Mouse (Mus musculus) hindbrain, embryonic 14.5 days (tissue): ENCODE results near the gene Gm17617. TPM values are rescaled to one million over a fixed set of nuclear protein-coding genes. Genes with fewer than 3 reads are reported as not detected.
"Not testable (repeated sequence)": the region's sequence is repeated elsewhere in the genome, so short reads cannot be mapped to it uniquely, and the experiment has no call there.

Source experiments
- ATAC-seq: fragments of 200-750 bp; cut with Nextera tagmentation; 2 replicates; pipeline ENCODE4 v1.8.0; 2017; ENCODE audit warnings: moderate number of reproducible peaks, mild to moderate bottlenecking, moderate TSS enrichment, moderate library complexity; ENCODE audit not compliant: low FRiP score
- DNase-seq: peaks from one replicate; pipeline ENCODE4 v3.0.0-alpha.2; 2015; ENCODE audit warnings: low spot score
- H3K27ac ChIP-seq: fragments of 300-500 bp; sonication (generic); 2 replicates; pipeline ENCODE4 v1.5.1; 2014; ENCODE audit warnings: mild to moderate bottlenecking, moderate library complexity
- H3K27me3 ChIP-seq: fragments of 300-500 bp; sonication (generic); 2 replicates; pipeline ENCODE4 v1.6.1; 2014; ENCODE audit warnings: mild to moderate bottlenecking, low read length, mixed read lengths; ENCODE audit not compliant: control insufficient read depth, insufficient read depth
- H3K36me3 ChIP-seq: fragments of 300-500 bp; sonication (generic); replicated peaks from 2 replicates; pipeline ENCODE4 v1.6.1; 2014; ENCODE audit not compliant: control insufficient read depth, insufficient read depth
- H3K4me1 ChIP-seq: fragments of 300-500 bp; sonication (generic); replicated peaks from 2 replicates; pipeline ENCODE4 v1.6.1; 2014; ENCODE audit warnings: antibody characterized with exemption, low read length, mixed read lengths; ENCODE audit not compliant: control insufficient read depth, insufficient read depth
- H3K4me2 ChIP-seq: fragments of 300-500 bp; sonication (generic); replicated peaks from 2 replicates; pipeline ENCODE4 v1.6.1; 2014; ENCODE audit warnings: mild to moderate bottlenecking, moderate library complexity
- H3K4me3 ChIP-seq: fragments of 300-500 bp; sonication (generic); replicated peaks from 2 replicates; pipeline ENCODE4 v1.5.1; 2014; ENCODE audit warnings: mild to moderate bottlenecking, low read length
- H3K9ac ChIP-seq: fragments of 300-500 bp; sonication (generic); 2 replicates; pipeline ENCODE4 v1.6.1; 2014
- H3K9me3 ChIP-seq: fragments of 300-500 bp; sonication (generic); 2 replicates; pipeline ENCODE4 v1.6.1; 2016; ENCODE audit warnings: low read length; ENCODE audit not compliant: control insufficient read depth
- WGBS: fragments of 180-500 bp; shearing (Covaris S2); extraction: QIAGEN DNeasy Blood & Tissue Kit; methylation state at CpG from one replicate; pipeline ENCODE4 v1.1.7; 2014; 5-methylcytosine and 5-hydroxymethylcytosine counted together
- polyA plus RNA-seq: library from polyadenylated mRNA; unstranded; fragments of >200 nt; fragmentation: Nextera tagmentation; extraction: Ambion mirVana; gene quantifications from 2 replicates; pipeline ENCODE4 v1.2.1, GENCODE M21; 2014

Gm17617 gene
- polyA plus RNA-seq, 1 experiment from 2014 or later = not detected

DNA sequence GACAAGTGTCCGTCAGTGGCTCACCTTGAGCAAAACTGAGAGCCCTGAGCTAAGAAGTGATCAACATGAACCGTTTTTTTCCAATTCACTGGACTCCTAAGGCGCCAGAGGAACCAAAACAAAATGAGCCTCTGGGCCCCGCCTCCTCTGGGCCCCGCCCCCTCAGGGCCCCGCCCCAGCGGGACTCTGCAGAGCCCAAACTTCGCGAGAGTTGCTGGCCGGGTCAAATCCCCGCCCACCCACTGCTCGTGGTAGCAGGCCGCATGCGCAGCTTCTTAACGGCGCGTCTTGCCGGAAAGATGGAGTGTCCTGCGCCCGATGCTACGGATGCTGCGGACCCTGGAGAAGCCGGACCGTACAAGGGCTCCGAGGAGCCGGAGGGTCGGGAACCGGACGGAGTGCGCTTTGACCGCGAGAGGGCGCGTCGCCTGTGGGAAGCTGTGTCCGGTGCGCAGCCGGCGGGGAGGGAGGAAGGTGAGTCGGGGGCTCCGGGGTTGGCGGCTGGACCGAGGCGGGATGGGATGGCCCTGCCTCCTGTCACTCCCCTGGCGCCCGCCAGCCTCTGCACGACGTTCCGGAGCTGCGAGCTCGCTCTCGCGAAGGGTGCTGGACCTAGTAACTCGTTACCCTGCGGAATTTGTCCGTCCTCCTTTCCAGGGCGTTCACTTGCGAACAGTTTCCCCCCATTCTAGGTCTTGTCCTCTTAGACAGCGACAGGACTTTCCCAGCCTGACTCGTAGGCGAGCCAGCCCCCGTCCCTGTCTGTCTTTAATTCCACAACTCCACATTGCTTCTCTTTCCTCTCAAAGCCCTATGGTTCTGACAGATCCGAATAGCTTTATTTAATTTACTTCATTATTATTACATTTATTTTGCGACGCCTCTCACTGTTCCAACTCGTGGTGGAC lies 28.0 kb downstream of the Gm17617 start, which contains the start of gene Zfp346:
TSS of gene Zfp346 (plus strand) at position 267 of the 908 bp plus-strand sequence.
- Histone ChIP-seq H3K27me3 (no peaks in the 10 kb centered on the region), H3K27ac (peak within 1 kb of the TSS; percentile 79), H3K36me3 (peaks cover 12% of the 10 kb centered on the region), H3K9me3 (no peaks in the 10 kb centered on the region), H3K9ac (peak within 1 kb of the TSS; percentile 89), H3K4me3 (peak within 1 kb of the TSS; percentile 90), H3K4me1 (peaks cover 12% of the 10 kb centered on the region), H3K4me2 (peak within 1 kb of the TSS; percentile 72)
- ATAC-seq (peak; percentile 93), DNase-seq (peak; percentile 95)
- 1% methylated on average over 61 of the region's 66 CpGs for WGBS

DNA sequence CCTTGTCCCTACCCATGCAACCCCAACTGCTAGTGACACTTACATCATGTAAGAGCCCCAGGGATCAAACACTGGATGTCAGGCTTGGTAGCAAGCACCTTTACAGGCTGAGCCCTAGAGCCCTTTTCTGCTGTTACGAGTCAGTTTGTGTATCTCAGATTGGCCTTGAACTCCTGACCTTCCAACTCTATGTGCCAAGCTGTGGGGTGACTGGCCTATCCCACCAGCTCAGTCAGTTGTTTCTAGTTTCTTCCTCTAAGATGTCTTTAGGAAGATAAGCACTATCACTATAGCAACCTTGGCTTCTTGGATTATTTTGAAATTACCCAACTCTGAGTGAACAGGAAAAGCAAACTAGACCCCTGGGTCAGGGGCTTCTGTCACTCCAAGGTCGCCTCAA lies 30.0 kb downstream of the Gm17617 start:
- no peak for ATAC-seq
- 76% methylated on average over 2 of the region's 2 CpGs for WGBS
- Histone ChIP-seq H3K36me3 (peaks cover 12% of the 10 kb centered on the region), H3K9ac (no peak overlapping the region), H3K27ac (no peak overlapping the region), H3K4me1 (peaks cover 19% of the 10 kb centered on the region), H3K4me2 (no peak overlapping the region), H3K4me3 (no peak overlapping the region), H3K9me3 (no peaks in the 10 kb centered on the region), H3K27me3 (no peaks in the 10 kb centered on the region)
- DNase-seq = no peak

DNA sequence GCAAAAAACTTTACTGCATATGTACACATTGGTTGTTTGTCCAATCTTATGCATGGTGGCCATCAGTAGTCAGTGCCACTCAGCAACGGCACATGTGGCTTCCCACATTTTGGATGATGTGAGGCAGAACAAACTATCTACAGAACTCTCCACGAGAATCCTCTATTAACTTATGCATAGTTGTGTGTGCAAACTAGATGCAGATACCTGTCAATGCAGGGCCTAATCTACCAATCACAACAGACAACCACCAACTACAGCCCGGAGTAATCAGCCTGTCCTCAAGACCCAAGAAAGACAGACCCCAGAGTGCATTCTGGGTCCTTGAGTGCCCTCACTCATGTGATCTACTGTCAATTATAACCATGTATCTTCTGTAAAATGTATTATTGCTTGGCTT lies 31.0 kb downstream of the Gm17617 start:
- H3K4me3 ChIP-seq = no peak overlapping the region
- H3K27ac ChIP-seq = no peak overlapping the region
- H3K4me2 ChIP-seq = no peak overlapping the region
- H3K9me3 ChIP-seq = no peaks in the 10 kb centered on the region
- no peak for ATAC-seq
- H3K36me3 ChIP-seq = peaks cover 2% of the 10 kb centered on the region; the same call in 1 of the 2 replicates
- H3K27me3 ChIP-seq = no peaks in the 10 kb centered on the region
- 91% methylated on average over 3 of the region's 3 CpGs for WGBS
- peaks cover 19% of the 10 kb centered on the region for H3K4me1 ChIP-seq
- DNase-seq = no peak
- no peak overlapping the region for H3K9ac ChIP-seq

DNA sequence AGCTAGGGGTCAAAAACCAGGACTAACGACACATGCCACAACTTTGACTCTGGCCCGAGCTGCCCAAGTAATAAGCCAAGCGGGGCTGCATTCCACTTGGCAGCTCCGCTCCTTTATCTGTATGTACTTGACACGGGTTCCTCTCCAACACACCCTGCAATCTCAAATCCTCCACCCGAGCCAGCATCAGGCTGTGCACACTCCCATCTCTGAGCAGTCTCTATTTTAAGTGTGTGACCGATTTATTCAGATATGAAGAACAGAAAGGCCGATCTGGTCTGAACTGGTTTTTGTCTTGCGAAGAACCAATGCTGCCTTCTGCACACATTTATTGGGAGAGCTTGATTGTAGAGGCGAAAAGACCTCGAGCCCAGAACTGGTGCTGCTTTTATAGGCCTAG lies 31.7 kb downstream of the Gm17617 start:
- no peak overlapping the region for H3K27ac ChIP-seq
- no peaks in the 10 kb centered on the region for H3K27me3 ChIP-seq
- H3K4me1 ChIP-seq = peaks cover 16% of the 10 kb centered on the region
- H3K36me3 ChIP-seq = no peaks in the 10 kb centered on the region
- ATAC-seq (no peak), DNase-seq (no peak)
- 94% methylated on average over 11 of the region's 11 CpGs for WGBS
- H3K9me3 ChIP-seq = no peaks in the 10 kb centered on the region
- H3K4me3 ChIP-seq = no peak overlapping the region
- no peak overlapping the region for H3K9ac ChIP-seq
- no peak overlapping the region for H3K4me2 ChIP-seq

DNA sequence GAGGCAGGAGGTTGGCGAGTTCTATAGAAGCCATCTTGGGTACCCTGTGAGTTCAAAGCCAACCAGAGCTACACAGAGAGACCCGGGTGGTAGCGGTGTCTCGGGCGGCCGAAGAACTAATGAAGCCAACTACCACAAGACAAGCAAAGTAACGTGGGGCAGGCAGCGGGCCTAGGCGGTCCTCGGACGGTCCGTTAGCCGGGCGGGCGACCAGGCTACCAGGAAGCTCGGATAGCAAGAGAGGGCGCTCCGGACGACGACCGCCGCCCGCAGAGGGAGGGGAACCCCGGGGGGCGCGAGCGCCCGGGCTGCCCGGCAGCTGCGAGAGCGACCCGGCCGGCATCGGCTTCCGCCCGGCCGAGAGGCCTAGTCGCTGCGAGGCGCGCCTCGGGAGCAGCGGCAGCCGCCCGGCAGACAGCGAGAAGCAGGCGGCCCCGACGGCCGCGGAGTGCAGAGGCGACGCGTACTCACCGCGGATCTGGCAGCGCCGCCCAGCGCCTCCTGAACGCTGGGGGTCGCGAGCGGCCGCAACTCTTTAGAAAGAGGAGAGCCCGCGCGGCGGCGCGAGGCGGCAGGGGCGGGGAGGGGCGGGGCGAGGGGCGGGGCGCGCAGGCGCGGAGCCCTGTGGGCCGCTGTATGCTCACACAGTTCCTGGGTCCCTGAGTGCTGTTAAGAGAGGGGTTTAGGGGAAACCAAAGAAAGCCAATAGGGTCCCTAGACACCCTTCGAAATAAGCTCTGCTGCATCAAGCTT lies 33.4 kb downstream of the Gm17617 start, which contains the start of gene Uimc1:
TSS of gene Uimc1 (minus strand) at position 575 of the 753 bp plus-strand sequence.
- H3K4me3 ChIP-seq = peak within 1 kb of the TSS; percentile 67
- H3K4me1 ChIP-seq = peaks cover 6% of the 10 kb centered on the region
- 1% methylated on average over 59 of the region's 81 CpGs for WGBS
- ATAC-seq = peak; percentile 95
- H3K27me3 ChIP-seq = no peaks in the 10 kb centered on the region
- H3K27ac ChIP-seq = peak within 1 kb of the TSS; percentile 72
- H3K4me2 ChIP-seq = peak within 1 kb of the TSS; percentile 58
- H3K36me3 ChIP-seq = no peaks in the 10 kb centered on the region
- peak; percentile 84 for DNase-seq
- no peaks in the 10 kb centered on the region for H3K9me3 ChIP-seq
- H3K9ac ChIP-seq = peak within 1 kb of the TSS; percentile 77

DNA sequence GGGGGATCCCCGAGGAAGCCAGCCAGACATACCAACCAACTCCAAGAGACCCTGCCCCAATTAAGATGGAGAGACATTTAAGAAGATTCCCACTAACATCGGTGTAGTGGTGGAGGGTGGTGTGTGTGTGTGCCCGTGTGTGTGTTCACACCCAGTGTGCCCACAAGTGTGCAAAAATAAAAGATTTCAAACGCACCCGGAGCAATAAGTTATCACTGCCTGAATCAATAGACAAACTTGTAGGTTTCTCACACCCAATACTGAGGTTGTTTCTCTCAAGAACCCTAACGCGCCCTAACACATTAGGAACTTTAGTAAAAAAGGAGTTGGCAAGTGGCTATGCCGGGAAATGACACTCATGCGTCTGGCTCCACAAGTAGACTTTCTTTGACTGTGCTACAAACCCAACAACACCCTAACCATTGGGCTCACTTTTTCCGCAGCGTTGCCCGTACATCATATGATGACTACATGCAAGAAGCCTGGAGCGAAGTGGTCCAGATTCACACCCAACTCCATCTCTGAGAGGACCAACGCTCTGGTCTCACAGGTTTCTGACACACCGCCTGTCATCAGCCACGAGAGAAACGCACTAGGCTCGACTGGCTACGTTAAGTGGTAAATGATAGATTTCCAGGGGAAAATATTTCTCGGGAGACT lies 34.2 kb downstream of the Gm17617 start:
- Histone ChIP-seq H3K4me1 (peaks cover 6% of the 10 kb centered on the region), H3K4me2 (peak overlapping the region; percentile 58), H3K4me3 (peak overlapping the region; percentile 67), H3K9ac (peak overlapping the region; percentile 77), H3K27ac (peak overlapping the region; percentile 72; the same call in 1 of the 2 replicates), H3K27me3 (no peaks in the 10 kb centered on the region), H3K9me3 (no peaks in the 10 kb centered on the region), H3K36me3 (no peaks in the 10 kb centered on the region)
- DNase-seq (no peak), ATAC-seq (no peak)
- WGBS = 37% methylated on average over 20 of the region's 20 CpGs

DNA sequence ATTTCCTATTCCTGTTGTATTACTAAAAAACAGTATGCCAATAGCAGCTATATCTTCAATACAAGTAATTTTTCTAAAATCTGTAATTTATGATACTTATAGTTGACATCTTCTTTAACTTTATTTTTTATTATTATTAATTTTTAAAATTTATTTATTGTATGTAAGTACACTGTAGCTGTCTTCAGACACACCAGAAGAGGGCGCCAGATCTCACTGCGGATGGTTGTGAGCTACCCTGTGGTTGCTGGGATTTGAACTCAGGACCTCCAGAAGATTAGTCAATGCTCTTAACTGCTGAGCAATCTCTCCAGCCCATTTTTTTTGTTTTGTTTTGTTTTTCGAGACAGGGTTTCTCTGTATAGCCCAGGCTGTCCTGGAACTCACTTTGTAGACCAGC lies 35.5 kb downstream of the Gm17617 start:
- H3K36me3 ChIP-seq, ATAC-seq, H3K4me2 ChIP-seq, H3K27ac ChIP-seq, H3K9ac ChIP-seq, H3K4me3 ChIP-seq, DNase-seq, H3K9me3 ChIP-seq, H3K27me3 ChIP-seq, H3K4me1 ChIP-seq: not testable (repeated sequence)
- WGBS = 94% methylated on average over 3 of the region's 3 CpGs

- H3K9ac ChIP-seq = no peak overlapping the region
- no peak overlapping the region for H3K4me2 ChIP-seq
- WGBS = 91% methylated on average over 4 of the region's 4 CpGs
- H3K4me3 ChIP-seq = no peak overlapping the region
- no peaks in the 10 kb centered on the region for H3K9me3 ChIP-seq
- no peaks in the 10 kb centered on the region for H3K4me1 ChIP-seq
- H3K36me3 ChIP-seq = peaks cover 6% of the 10 kb centered on the region; the same call in 1 of the 2 replicates
- H3K27me3 ChIP-seq = no peaks in the 10 kb centered on the region
- DNase-seq (no peak), ATAC-seq (no peak)
- H3K27ac ChIP-seq = no peak overlapping the region
These were observed 40.8 kb downstream of the Gm17617 start for GRCm38 (mm10) chr13:55092588-55092987.
